Mouse (Mus musculus) lung, postnatal 0 days (tissue): Measurements from ENCODE around the gene Gm20479.

Experiments used
- CTCF ChIP-seq: IDR thresholded peaks from 2 replicates; pipeline ENCODE4 v1.5.1; 2016; ENCODE audit warnings: antibody characterized with exemption, mild to moderate bottlenecking
- EP300 ChIP-seq: IDR thresholded peaks from 2 replicates; pipeline ENCODE4 v1.6.1; 2016; ENCODE audit warnings: antibody characterized with exemption, mild to moderate bottlenecking, control low read depth

DNA sequence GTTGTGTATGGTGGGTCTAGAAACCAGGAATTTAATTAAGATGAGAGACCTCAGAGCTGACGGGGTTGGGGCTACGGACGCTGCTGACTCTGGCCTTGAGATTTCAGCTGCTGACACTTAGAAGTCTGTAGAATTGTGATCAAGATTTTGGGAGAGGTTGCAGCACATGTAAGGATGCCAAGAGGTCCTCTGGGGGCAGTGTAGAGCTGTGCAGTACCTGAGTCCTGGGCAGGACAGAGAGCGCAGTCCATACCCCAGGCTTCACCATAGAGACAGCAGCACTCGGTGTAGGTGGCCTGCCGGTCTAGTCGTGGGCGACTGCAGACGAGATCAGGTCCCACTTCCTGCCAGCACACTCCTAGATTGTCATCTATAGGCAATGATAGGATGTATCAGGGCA is 49.7 kb downstream of the Gm20479 start:
- peak; percentile 58 for TF ChIP-seq CTCF
- no peak for TF ChIP-seq EP300
